Mouse (Mus musculus) G1E (cell line): ENCODE measurements around the gene Camkk1.

Source experiments
- CTCF ChIP-seq: IDR thresholded peaks from 2 replicates; pipeline ENCODE4 v1.5.1; 2012; ENCODE audit warnings: low read depth, low read length, inconsistent platforms, mixed read lengths
- GATA1 ChIP-seq: IDR thresholded peaks from 2 replicates; pipeline ENCODE4 v1.6.1; 2012; ENCODE audit warnings: borderline replicate concordance, low read length, inconsistent platforms, mixed read lengths

GRCm38 (mm10) chr11:73019147-73019795, 463 bp downstream of the Camkk1 start:
- TF ChIP-seq CTCF, result no peak
- TF ChIP-seq GATA1, result no peak
